Mouse (Mus musculus): ENCODE data around the gene Gm8439. TPM values are rescaled to one million over a fixed set of nuclear protein-coding genes. Genes with fewer than 3 reads are reported as not detected.

The Gm8439 gene
- not detected in 2 replicates for polyA plus RNA-seq (2012; rRNA removed)

DNA sequence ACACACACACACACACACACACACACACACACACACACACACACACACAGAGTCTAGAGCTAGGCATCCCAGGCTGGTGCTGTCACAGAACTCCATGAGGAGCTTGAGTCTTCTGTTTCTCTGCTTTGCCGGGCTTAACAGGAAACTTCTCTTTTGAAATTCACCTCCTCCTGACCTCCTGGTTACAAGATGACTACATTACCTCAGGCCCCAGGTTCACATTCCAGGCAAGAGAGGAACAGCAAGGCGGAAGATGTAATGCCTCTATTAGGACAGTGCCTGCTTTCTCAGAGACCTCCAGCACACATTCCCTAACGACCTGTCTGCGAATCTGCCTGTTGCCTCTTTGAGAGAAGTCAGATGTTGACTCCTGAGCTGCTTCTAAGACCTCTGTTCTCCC is at the start of gene Gm8439:
TSS of gene Gm8439 (plus strand) at position 301 of the 400 bp plus-strand sequence.
- H3K4me1 ChIP-seq (ENCODE audit: control insufficient read depth, insufficient read depth, low read length) = no peaks in the 10 kb centered on the region
- DNase-seq = no peak
- TF ChIP-seq POLR2A (IDR thresholded peaks at IDR 0.05; ENCODE audit: borderline replicate concordance, extremely low read depth, low read depth, low read length) = no peak
- no peak for TF ChIP-seq CTCF (IDR thresholded peaks at IDR 0.05; ENCODE audit: insufficient read depth, low read length)
- WGBS = 34% methylated on average over 4 of the region's 4 CpGs
- H3K4me3 ChIP-seq (replicated peaks; ENCODE audit: extremely low read depth, low read depth, low read length) = no peak within 1 kb of the TSS

DNA sequence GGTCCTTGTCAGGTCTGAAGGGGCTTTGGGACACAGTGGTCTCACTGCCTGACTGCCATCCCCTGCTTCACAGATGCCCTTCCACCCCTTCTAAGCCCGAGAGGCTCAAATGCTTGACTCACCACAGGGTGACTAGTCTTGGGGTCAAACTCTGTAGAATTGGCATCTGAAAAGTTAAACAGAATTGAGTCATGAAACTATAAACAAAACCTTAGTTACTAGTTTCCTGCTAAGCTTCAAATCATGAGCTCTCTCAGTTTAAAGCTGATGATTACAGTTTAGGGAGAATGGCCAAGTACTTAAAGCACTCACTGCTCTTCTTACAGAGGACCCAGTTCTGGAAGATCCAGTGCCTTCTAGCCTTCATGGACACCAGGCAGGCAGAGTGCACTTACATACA is 43.6 kb upstream of the Gm8439 start:
- no peak overlapping the region for H3K4me3 ChIP-seq (replicated peaks; ENCODE audit: extremely low read depth, low read depth, low read length)
- H3K4me1 ChIP-seq (ENCODE audit: control insufficient read depth, insufficient read depth, low read length) = no peaks in the 10 kb centered on the region
- no peak for TF ChIP-seq POLR2A (IDR thresholded peaks at IDR 0.05; ENCODE audit: borderline replicate concordance, extremely low read depth, low read depth, low read length)
- no peak for TF ChIP-seq CTCF (IDR thresholded peaks at IDR 0.05; ENCODE audit: insufficient read depth, low read length)
- 78% methylated on average over 1 of the region's 1 CpGs for WGBS
- no peak for DNase-seq

GRCm38 (mm10) chr4:120556592-120556991 is 32.0 kb upstream of the Gm8439 start:
- WGBS = 85% methylated on average over 6 of the region's 6 CpGs
- peak; percentile 14 for DNase-seq
- no peak for TF ChIP-seq POLR2A (IDR thresholded peaks at IDR 0.05; ENCODE audit: borderline replicate concordance, extremely low read depth, low read depth, low read length)
- H3K4me3 ChIP-seq (replicated peaks; ENCODE audit: extremely low read depth, low read depth, low read length) = no peak overlapping the region
- no peaks in the 10 kb centered on the region for H3K4me1 ChIP-seq (ENCODE audit: control insufficient read depth, insufficient read depth, low read length)

DNA sequence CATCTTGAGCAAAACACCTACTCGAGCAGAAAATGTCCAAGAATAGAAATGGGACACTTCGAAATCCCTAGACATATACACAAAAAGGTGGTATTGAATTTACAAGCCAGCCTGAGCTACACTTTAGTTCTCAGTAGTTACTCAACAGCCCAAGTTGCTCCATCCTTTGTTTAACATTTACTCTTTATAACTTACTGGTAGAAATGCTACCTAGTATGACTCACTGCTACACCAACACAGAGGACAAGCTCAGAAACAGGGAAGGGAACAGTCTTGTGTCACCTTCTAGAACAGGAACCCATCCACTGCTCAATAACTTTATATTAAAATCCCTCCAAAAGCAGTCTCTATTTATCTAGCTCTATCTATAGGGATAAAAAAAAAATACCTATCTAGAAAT is 22.8 kb upstream of the Gm8439 start:
- Histone ChIP-seq H3K4me3 (replicated peaks; ENCODE audit: extremely low read depth, low read depth, low read length) (no peak overlapping the region), H3K4me1 (ENCODE audit: control insufficient read depth, insufficient read depth, low read length) (peaks cover 9% of the 10 kb centered on the region; the same call in 1 of the 2 replicates)
- DNase-seq = no peak
- 66% methylated on average over 2 of the region's 2 CpGs for WGBS
- TF ChIP-seq CTCF (IDR thresholded peaks at IDR 0.05; ENCODE audit: insufficient read depth, low read length) (no peak), POLR2A (IDR thresholded peaks at IDR 0.05; ENCODE audit: borderline replicate concordance, extremely low read depth, low read depth, low read length) (no peak)

- TF ChIP-seq POLR2A (IDR thresholded peaks at IDR 0.05; ENCODE audit: borderline replicate concordance, extremely low read depth, low read depth, low read length) = no peak
- TF ChIP-seq CTCF (IDR thresholded peaks at IDR 0.05; ENCODE audit: insufficient read depth, low read length) = no peak
- H3K4me1 ChIP-seq (ENCODE audit: control insufficient read depth, insufficient read depth, low read length) = peaks cover 9% of the 10 kb centered on the region; the same call in 1 of the 2 replicates
- WGBS = 22% methylated on average over 5 of the region's 5 CpGs
- DNase-seq = peak; percentile 19
- no peak overlapping the region for H3K4me3 ChIP-seq (replicated peaks; ENCODE audit: extremely low read depth, low read depth, low read length)
Measured at GRCm38 (mm10) chr4:120568005-120568404, 20.5 kb upstream of the Gm8439 start.

GRCm38 (mm10) chr4:120569025-120569424 is 19.5 kb upstream of the Gm8439 start:
- 11% methylated on average over 4 of the region's 4 CpGs for WGBS
- DNase-seq = peak; percentile 21
- Histone ChIP-seq H3K4me1 (ENCODE audit: control insufficient read depth, insufficient read depth, low read length) (peaks cover 9% of the 10 kb centered on the region; the same call in 1 of the 2 replicates), H3K4me3 (replicated peaks; ENCODE audit: extremely low read depth, low read depth, low read length) (peak overlapping the region; percentile 92)
- TF ChIP-seq CTCF (IDR thresholded peaks at IDR 0.05; ENCODE audit: insufficient read depth, low read length) (no peak), POLR2A (IDR thresholded peaks at IDR 0.05; ENCODE audit: borderline replicate concordance, extremely low read depth, low read depth, low read length) (no peak)

GRCm38 (mm10) chr4:120569486-120570437 is 18.8 kb upstream of the Gm8439 start, which contains the start of gene Ctps:
Ctps (minus strand) TSS chr4:120570276.
- TF ChIP-seq CTCF (IDR thresholded peaks at IDR 0.05; ENCODE audit: insufficient read depth, low read length) (no peak), POLR2A (IDR thresholded peaks at IDR 0.05; ENCODE audit: borderline replicate concordance, extremely low read depth, low read depth, low read length) (peak; percentile 95)
- peak; percentile 96 for DNase-seq
- under 1% methylated on average over 97 of the region's 97 CpGs for WGBS
- Histone ChIP-seq H3K4me1 (ENCODE audit: control insufficient read depth, insufficient read depth, low read length) (peaks cover 9% of the 10 kb centered on the region; the same call in 1 of the 2 replicates), H3K4me3 (replicated peaks; ENCODE audit: extremely low read depth, low read depth, low read length) (peak within 1 kb of the TSS; percentile 92)

DNA sequence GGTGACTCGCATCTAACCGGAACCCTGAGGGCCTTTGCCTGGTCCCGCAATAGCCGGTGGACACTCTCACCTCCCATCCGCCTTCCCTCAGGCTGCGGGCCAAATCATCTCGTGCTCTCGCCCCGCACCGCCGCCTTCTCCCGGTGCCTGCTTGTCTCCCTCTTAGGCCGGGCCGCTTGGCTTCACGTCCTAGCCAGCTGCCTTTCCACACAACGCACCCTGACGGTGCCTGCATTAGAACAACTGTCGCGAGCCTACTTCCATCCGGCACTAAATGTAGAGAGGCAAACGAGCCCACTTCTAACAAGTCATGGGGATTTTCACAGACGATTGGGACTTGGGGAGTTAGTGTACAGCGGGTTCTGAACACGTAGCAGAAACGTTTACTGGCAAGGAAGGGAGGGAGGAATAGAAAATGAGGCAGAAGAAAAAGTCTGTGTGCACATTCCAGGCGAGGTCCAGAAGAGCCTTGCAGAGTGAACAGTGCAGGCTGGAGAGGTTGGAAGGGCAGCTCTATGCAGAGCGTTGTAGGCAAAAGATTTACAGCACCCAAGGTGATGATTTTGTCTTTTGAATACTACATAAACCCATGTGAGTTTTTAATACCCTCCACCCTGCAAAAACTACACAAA is 18.0 kb upstream of the Gm8439 start:
- TF ChIP-seq CTCF (IDR thresholded peaks at IDR 0.05; ENCODE audit: insufficient read depth, low read length) = no peak
- TF ChIP-seq POLR2A (IDR thresholded peaks at IDR 0.05; ENCODE audit: borderline replicate concordance, extremely low read depth, low read depth, low read length) = no peak
- Histone ChIP-seq H3K4me1 (ENCODE audit: control insufficient read depth, insufficient read depth, low read length) (peaks cover 9% of the 10 kb centered on the region; the same call in 1 of the 2 replicates), H3K4me3 (replicated peaks; ENCODE audit: extremely low read depth, low read depth, low read length) (peak overlapping the region; percentile 92)
- under 1% methylated on average over 27 of the region's 27 CpGs for WGBS
- no peak for DNase-seq

DNA sequence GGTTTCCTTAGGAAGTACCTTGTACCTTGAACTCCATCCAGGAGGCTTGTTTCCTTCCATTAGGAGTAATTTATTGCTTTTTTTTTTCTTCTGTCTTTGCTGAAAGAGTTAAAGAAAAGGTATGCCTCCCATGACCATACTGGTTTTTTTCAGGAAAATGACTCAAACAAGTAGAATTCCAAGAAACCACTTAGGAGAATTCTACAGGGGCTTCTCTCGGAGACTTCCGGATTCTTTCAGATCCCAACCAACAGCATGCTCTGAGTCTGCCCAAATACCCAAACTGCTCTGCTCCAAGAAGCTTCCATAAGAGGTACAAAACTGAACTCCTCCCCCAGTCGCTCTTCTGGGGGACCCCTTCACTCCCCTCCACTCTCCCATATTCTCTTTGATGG is 17.5 kb upstream of the Gm8439 start:
- DNase-seq = no peak
- WGBS = 68% methylated on average over 3 of the region's 3 CpGs

More for the DNA sequence above, 17.5 kb upstream of the Gm8439 start:
- no peak overlapping the region for H3K4me3 ChIP-seq (replicated peaks; ENCODE audit: extremely low read depth, low read depth, low read length)
- no peak for TF ChIP-seq CTCF (IDR thresholded peaks at IDR 0.05; ENCODE audit: insufficient read depth, low read length)
- TF ChIP-seq POLR2A (IDR thresholded peaks at IDR 0.05; ENCODE audit: borderline replicate concordance, extremely low read depth, low read depth, low read length) = no peak
- peaks cover 9% of the 10 kb centered on the region; the same call in 1 of the 2 replicates for H3K4me1 ChIP-seq (ENCODE audit: control insufficient read depth, insufficient read depth, low read length)
